Mouse (Mus musculus) heart, adult 2 months (tissue): Measurements from ENCODE around the gene Slc38a3.

Experiments used
- CTCF ChIP-seq: fragments of 200-600 bp; IDR thresholded peaks from 2 replicates; pipeline ENCODE4 v1.8.1; 2022; ENCODE audit warnings: antibody characterized with exemption, mild to moderate bottlenecking, moderate library complexity
- EP300 ChIP-seq: fragments of 200-500 bp; IDR thresholded peaks from 2 replicates; pipeline ENCODE4 v1.6.1; 2011; ENCODE audit warnings: low read depth, low read length, control low read depth; ENCODE audit not compliant: insufficient read depth

DNA sequence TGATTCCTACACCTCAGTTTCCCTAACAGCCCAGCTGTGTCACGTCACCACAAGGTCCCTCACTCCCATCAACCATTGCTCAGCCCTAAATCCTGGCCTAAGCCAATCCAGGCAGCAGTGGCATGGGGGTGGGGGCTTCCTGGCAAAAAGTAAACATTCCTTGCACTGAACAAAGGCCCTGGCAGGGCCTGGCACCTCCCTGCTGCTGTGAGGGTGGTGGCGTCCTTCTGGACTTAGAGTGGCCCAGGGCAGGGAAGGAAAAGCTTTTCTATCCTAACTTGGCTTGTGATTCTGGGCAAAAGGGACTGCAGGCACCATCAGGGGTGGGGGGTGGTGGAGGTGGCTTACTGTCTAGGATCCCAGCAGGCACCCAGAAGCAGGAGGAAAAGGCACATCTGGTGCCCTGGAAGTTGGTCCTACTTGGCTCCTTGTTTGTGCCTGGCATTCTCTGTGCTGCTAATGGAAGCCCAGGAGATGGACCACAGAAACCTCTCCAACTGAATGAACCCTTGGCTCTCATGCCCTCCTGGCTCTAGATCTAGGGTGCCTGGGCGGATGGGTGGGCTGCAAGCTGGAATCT, 33.4 kb upstream of the Slc38a3 start:
- no peak for TF ChIP-seq CTCF
- TF ChIP-seq EP300 = no peak
